Mouse (Mus musculus): ENCODE data around the gene Tmem237. TPM values are rescaled to one million over a fixed set of nuclear protein-coding genes. Genes with fewer than 3 reads are reported as not detected.

Tmem237 gene
- polyA plus RNA-seq, 1 experiment from 2014 or later = 27.4 TPM

DNA sequence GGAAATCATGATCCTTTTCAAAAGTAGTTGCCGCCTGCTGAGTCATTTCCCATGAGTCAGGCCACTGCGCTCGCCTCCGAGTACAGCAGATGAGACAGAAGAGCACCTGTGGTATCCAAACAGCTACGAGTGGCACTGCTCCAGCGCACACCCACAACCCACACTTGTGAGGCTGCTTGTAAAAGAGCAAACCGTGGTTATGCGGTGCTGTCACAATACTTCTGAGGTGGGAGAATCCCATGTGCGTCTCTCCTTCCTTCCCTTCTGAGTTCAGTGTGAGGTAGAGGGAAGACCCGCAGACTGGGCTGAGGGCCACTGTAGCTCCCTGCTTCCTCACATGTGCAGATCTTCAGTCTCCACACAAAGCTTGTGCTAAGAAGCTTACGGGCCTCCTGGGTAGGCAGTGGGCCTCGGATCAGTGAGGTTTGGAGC lies 42.8 kb upstream of the Tmem237 start, which contains the start of gene Mpp4:
Gene Mpp4 (minus strand): TSS at position 360 of the 432 bp plus-strand sequence.
- 68% methylated on average over 12 of the region's 12 CpGs for WGBS

GRCm38 (mm10) chr1:59162309-59163024 lies 42.3 kb upstream of the Tmem237 start:
- no peak for DNase-seq (ENCODE audit: low spot score)
- no peak overlapping the region for H3K4me3 ChIP-seq (ENCODE audit: low read depth, low read length)
- no peaks in the 10 kb centered on the region for H3K9me3 ChIP-seq (ENCODE audit: low read length)
- 73% methylated on average over 8 of the region's 8 CpGs for WGBS
- no peaks in the 10 kb centered on the region for H3K4me1 ChIP-seq (ENCODE audit: insufficient read depth, low read depth, low read length)
- H3K36me3 ChIP-seq (ENCODE audit: insufficient read depth, low read length) = peaks cover 7% of the 10 kb centered on the region; the same call in 1 of the 2 replicates
- H3K4me2 ChIP-seq (replicated peaks; ENCODE audit: low read depth, low read length) = no peak overlapping the region
- no peaks in the 10 kb centered on the region for H3K27me3 ChIP-seq (replicated peaks; ENCODE audit: insufficient read depth, low read length)
- TF ChIP-seq EP300 (IDR thresholded peaks at IDR 0.05) = no peak
- TF ChIP-seq CTCF (IDR thresholded peaks at IDR 0.05) = no peak
- no peak overlapping the region for H3K27ac ChIP-seq (ENCODE audit: low read length)
- no peak for ATAC-seq
- no peak overlapping the region for H3K9ac ChIP-seq (replicated peaks; ENCODE audit: low read depth)

More for the DNA sequence above, 42.8 kb upstream of the Tmem237 start, which contains the start of gene Mpp4:
- no peak for DNase-seq (ENCODE audit: low spot score)
- Histone ChIP-seq H3K27ac (ENCODE audit: low read length) (no peak within 1 kb of the TSS), H3K27me3 (replicated peaks; ENCODE audit: insufficient read depth, low read length) (no peaks in the 10 kb centered on the region), H3K4me1 (ENCODE audit: insufficient read depth, low read depth, low read length) (no peaks in the 10 kb centered on the region), H3K4me3 (ENCODE audit: low read depth, low read length) (no peak within 1 kb of the TSS), H3K9me3 (ENCODE audit: low read length) (no peaks in the 10 kb centered on the region), H3K9ac (replicated peaks; ENCODE audit: low read depth) (no peak within 1 kb of the TSS), H3K4me2 (replicated peaks; ENCODE audit: low read depth, low read length) (no peak within 1 kb of the TSS), H3K36me3 (ENCODE audit: insufficient read depth, low read length) (peaks cover 7% of the 10 kb centered on the region; the same call in 1 of the 2 replicates)
- no peak for ATAC-seq
- TF ChIP-seq EP300 (IDR thresholded peaks at IDR 0.05) (no peak), CTCF (IDR thresholded peaks at IDR 0.05) (no peak)

DNA sequence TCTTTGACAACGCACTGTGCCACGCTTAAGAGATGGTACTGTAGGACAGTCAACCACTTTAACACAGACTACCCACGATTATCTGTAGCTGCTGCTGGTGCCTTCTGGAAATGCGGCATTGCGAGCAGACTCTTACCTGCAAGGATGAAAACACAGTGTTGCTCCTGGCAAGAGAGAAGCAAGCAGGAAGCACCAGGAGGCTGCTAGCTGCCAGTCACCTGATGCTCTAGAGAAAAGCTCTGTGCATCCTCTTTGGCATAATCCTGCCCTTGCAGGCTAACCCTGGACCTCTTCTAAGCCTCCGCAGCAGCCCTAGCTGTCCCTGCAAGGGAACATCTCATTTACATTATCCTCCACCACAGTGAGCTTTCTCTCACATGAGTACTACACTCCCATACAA lies 41.2 kb upstream of the Tmem237 start:
- no peak overlapping the region for H3K9ac ChIP-seq (replicated peaks; ENCODE audit: low read depth)
- no peak overlapping the region for H3K27ac ChIP-seq (ENCODE audit: low read length)
- WGBS = 92% methylated on average over 6 of the region's 6 CpGs
- H3K27me3 ChIP-seq (replicated peaks; ENCODE audit: insufficient read depth, low read length) = no peaks in the 10 kb centered on the region
- TF ChIP-seq CTCF (IDR thresholded peaks at IDR 0.05) (no peak), EP300 (IDR thresholded peaks at IDR 0.05) (no peak)
- H3K4me3 ChIP-seq (ENCODE audit: low read depth, low read length) = no peak overlapping the region
- no peaks in the 10 kb centered on the region for H3K36me3 ChIP-seq (ENCODE audit: insufficient read depth, low read length)
- no peak overlapping the region for H3K4me2 ChIP-seq (replicated peaks; ENCODE audit: low read depth, low read length)
- no peaks in the 10 kb centered on the region for H3K9me3 ChIP-seq (ENCODE audit: low read length)
- DNase-seq (ENCODE audit: low spot score) (no peak), ATAC-seq (no peak)
- no peaks in the 10 kb centered on the region for H3K4me1 ChIP-seq (ENCODE audit: insufficient read depth, low read depth, low read length)

DNA sequence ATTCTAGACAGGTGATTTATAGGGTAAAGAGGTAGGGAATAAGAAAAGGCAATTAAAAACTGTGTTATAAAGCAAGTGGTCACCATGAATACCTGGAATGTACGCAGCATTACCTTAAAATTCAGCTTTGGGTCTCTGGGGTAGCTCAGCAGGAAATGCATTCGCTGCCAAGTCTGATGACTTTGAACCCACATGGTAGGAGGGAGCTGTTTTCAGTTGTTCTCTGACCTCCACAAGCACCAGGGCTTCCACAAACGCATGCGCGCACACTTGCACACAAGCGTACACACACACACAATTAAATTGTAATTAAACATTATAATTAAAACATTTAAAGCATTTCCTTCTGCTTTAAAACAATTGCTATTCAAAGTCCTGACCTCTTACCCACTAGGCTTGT lies 40.7 kb upstream of the Tmem237 start:
- ATAC-seq (no peak), DNase-seq (ENCODE audit: low spot score) (no peak)
- Histone ChIP-seq H3K27me3 (replicated peaks; ENCODE audit: insufficient read depth, low read length) (no peaks in the 10 kb centered on the region), H3K4me3 (ENCODE audit: low read depth, low read length) (no peak overlapping the region), H3K4me2 (replicated peaks; ENCODE audit: low read depth, low read length) (no peak overlapping the region), H3K27ac (ENCODE audit: low read length) (no peak overlapping the region), H3K9ac (replicated peaks; ENCODE audit: low read depth) (no peak overlapping the region), H3K36me3 (ENCODE audit: insufficient read depth, low read length) (no peaks in the 10 kb centered on the region), H3K4me1 (ENCODE audit: insufficient read depth, low read depth, low read length) (no peaks in the 10 kb centered on the region), H3K9me3 (ENCODE audit: low read length) (no peaks in the 10 kb centered on the region)
- WGBS = 92% methylated on average over 6 of the region's 6 CpGs
- TF ChIP-seq CTCF (IDR thresholded peaks at IDR 0.05) (no peak), EP300 (IDR thresholded peaks at IDR 0.05) (no peak)

GRCm38 (mm10) chr1:59159136-59159535 lies 38.9 kb upstream of the Tmem237 start:
- Histone ChIP-seq H3K27me3 (replicated peaks; ENCODE audit: insufficient read depth, low read length) (no peaks in the 10 kb centered on the region), H3K36me3 (ENCODE audit: insufficient read depth, low read length) (no peaks in the 10 kb centered on the region)
- WGBS = 88% methylated on average over 3 of the region's 3 CpGs

GRCm38 (mm10) chr1:59158498-59158897 lies 38.3 kb upstream of the Tmem237 start:
- no peak overlapping the region for H3K27ac ChIP-seq (ENCODE audit: low read length)
- no peak for TF ChIP-seq EP300 (IDR thresholded peaks at IDR 0.05)
- H3K4me3 ChIP-seq (ENCODE audit: low read depth, low read length) = no peak overlapping the region
- no peaks in the 10 kb centered on the region for H3K27me3 ChIP-seq (replicated peaks; ENCODE audit: insufficient read depth, low read length)
- no peaks in the 10 kb centered on the region for H3K36me3 ChIP-seq (ENCODE audit: insufficient read depth, low read length)
- no peaks in the 10 kb centered on the region for H3K9me3 ChIP-seq (ENCODE audit: low read length)
- H3K4me1 ChIP-seq (ENCODE audit: insufficient read depth, low read depth, low read length) = no peaks in the 10 kb centered on the region
- WGBS = 65% methylated on average over 7 of the region's 7 CpGs
- H3K9ac ChIP-seq (replicated peaks; ENCODE audit: low read depth) = no peak overlapping the region
- ATAC-seq (no peak), DNase-seq (ENCODE audit: low spot score) (no peak)
- H3K4me2 ChIP-seq (replicated peaks; ENCODE audit: low read depth, low read length) = no peak overlapping the region

More at GRCm38 (mm10) chr1:59159136-59159535, 38.9 kb upstream of the Tmem237 start:
- Histone ChIP-seq H3K4me3 (ENCODE audit: low read depth, low read length) (no peak overlapping the region), H3K4me1 (ENCODE audit: insufficient read depth, low read depth, low read length) (no peaks in the 10 kb centered on the region), H3K4me2 (replicated peaks; ENCODE audit: low read depth, low read length) (no peak overlapping the region), H3K27ac (ENCODE audit: low read length) (no peak overlapping the region), H3K9me3 (ENCODE audit: low read length) (no peaks in the 10 kb centered on the region), H3K9ac (replicated peaks; ENCODE audit: low read depth) (no peak overlapping the region)
- no peak for ATAC-seq
- DNase-seq (ENCODE audit: low spot score) = no peak
- TF ChIP-seq EP300 (IDR thresholded peaks at IDR 0.05) (no peak), CTCF (IDR thresholded peaks at IDR 0.05) (no peak)

Measured in lung, postnatal 0 days (tissue).